Mouse (Mus musculus) cerebellum, adult 2 months (tissue): ENCODE results near the gene Aff1. TPM values are rescaled to one million over a fixed set of nuclear protein-coding genes. Genes with fewer than 3 reads are reported as not detected.

Experiments used
- DNase-seq, 2 experiments: peaks; one replicate each; pipeline ENCODE4 v3.0.0; 2021
- H3K27ac ChIP-seq: fragments of 200-500 bp; 2 replicates; pipeline ENCODE4 v1.5.1; 2012; ENCODE audit warnings: low read length, control low read depth, inconsistent platforms; ENCODE audit not compliant: insufficient read depth
- H3K27me3 ChIP-seq: fragments of 200-500 bp; 2 replicates; pipeline ENCODE4 v1.6.1; 2012; ENCODE audit warnings: inconsistent platforms, mild to moderate bottlenecking, low read length, moderate library complexity; ENCODE audit not compliant: control insufficient read depth, insufficient read depth
- H3K4me1 ChIP-seq: fragments of 200-500 bp; 2 replicates; pipeline ENCODE4 v1.6.1; 2011; ENCODE audit warnings: low read length; ENCODE audit not compliant: control insufficient read depth, insufficient read depth
- H3K4me3 ChIP-seq: fragments of 200-500 bp; replicated peaks from 2 replicates; pipeline ENCODE3; 2011; ENCODE audit warnings: mild to moderate bottlenecking, low read depth, low read length, control low read depth; ENCODE audit not compliant: insufficient read depth
- CTCF ChIP-seq: fragments of 200-500 bp; IDR thresholded peaks from 2 replicates; pipeline ENCODE4 v1.5.1; 2011; ENCODE audit warnings: low read depth, mild to moderate bottlenecking, control low read depth, low read length, moderate library complexity, borderline replicate concordance; ENCODE audit not compliant: insufficient read depth
- POLR2A ChIP-seq: fragments of 200-500 bp; IDR thresholded peaks from 2 replicates; pipeline ENCODE4 v1.6.1; 2011; ENCODE audit warnings: low read length, control low read depth, borderline replicate concordance; ENCODE audit not compliant: insufficient read depth
- WGBS: fragments of 180-500 bp; shearing (Covaris S2); methylation state at CpG from one replicate; pipeline ENCODE4 v1.1.7; 2018; 5-methylcytosine and 5-hydroxymethylcytosine counted together
- polyA plus RNA-seq: library from polyadenylated mRNA; depleted of rRNA; stranded (reverse); fragments of >200 nt; gene quantifications from 2 replicates; pipeline ENCODE4 v1.2.3, GENCODE M21; 2012

The Aff1 gene
- polyA plus RNA-seq, 1 experiment = 9.3 TPM

- WGBS = 53% methylated on average over 4 of the region's 4 CpGs
- TF ChIP-seq CTCF = peak; percentile 90
- TF ChIP-seq POLR2A = no peak
- Histone ChIP-seq H3K27me3 (no peaks in the 10 kb centered on the region), H3K27ac (no peak overlapping the region), H3K4me1 (no peaks in the 10 kb centered on the region), H3K4me3 (no peak overlapping the region)
- DNase-seq = peak; percentile 61 to 68
Observed at GRCm38 (mm10) chr5:103680381-103680780, 11.8 kb upstream of the Aff1 start.

GRCm38 (mm10) chr5:103681824-103682223 lies 10.3 kb upstream of the Aff1 start:
- H3K27me3 ChIP-seq = no peaks in the 10 kb centered on the region
- TF ChIP-seq POLR2A (no peak), CTCF (no peak)
- WGBS = 85% methylated on average over 3 of the region's 3 CpGs

GRCm38 (mm10) chr5:103689645-103690044 lies 2.5 kb upstream of the Aff1 start:
- 61% methylated on average over 5 of the region's 5 CpGs for WGBS
- no peak for DNase-seq
- H3K4me3 ChIP-seq = no peak overlapping the region
- H3K27me3 ChIP-seq = peaks cover 1% of the 10 kb centered on the region; the same call in 1 of the 2 replicates
- no peak overlapping the region for H3K27ac ChIP-seq
- TF ChIP-seq POLR2A (no peak), CTCF (no peak)
- H3K4me1 ChIP-seq = no peaks in the 10 kb centered on the region

More at GRCm38 (mm10) chr5:103681824-103682223, 10.3 kb upstream of the Aff1 start:
- Histone ChIP-seq H3K27ac (no peak overlapping the region), H3K4me1 (no peaks in the 10 kb centered on the region), H3K4me3 (no peak overlapping the region)
- DNase-seq = no peak

GRCm38 (mm10) chr5:103690190-103690589 lies 2.0 kb upstream of the Aff1 start:
- Histone ChIP-seq H3K27me3 (peaks cover 1% of the 10 kb centered on the region; the same call in 1 of the 2 replicates), H3K4me3 (no peak overlapping the region), H3K4me1 (no peaks in the 10 kb centered on the region), H3K27ac (no peak overlapping the region)
- DNase-seq = no peak
- 94% methylated on average over 8 of the region's 8 CpGs for WGBS
- TF ChIP-seq POLR2A (no peak), CTCF (no peak)

- Histone ChIP-seq H3K4me3 (no peak overlapping the region), H3K27ac (no peak overlapping the region), H3K27me3 (peaks cover 1% of the 10 kb centered on the region; the same call in 1 of the 2 replicates), H3K4me1 (no peaks in the 10 kb centered on the region)
- no peak for TF ChIP-seq CTCF
- no peak for TF ChIP-seq POLR2A
- DNase-seq = no peak
Observed at GRCm38 (mm10) chr5:103691171-103691570, 1.0 kb upstream of the Aff1 start.

- Histone ChIP-seq H3K27me3 (peaks cover 1% of the 10 kb centered on the region; the same call in 1 of the 2 replicates), H3K27ac (no peak overlapping the region), H3K4me1 (no peaks in the 10 kb centered on the region), H3K4me3 (peak overlapping the region; percentile 64)
- no peak for TF ChIP-seq CTCF
- no peak for TF ChIP-seq POLR2A
- DNase-seq = no peak
- under 1% methylated on average over 34 of the region's 34 CpGs for WGBS
Observed at GRCm38 (mm10) chr5:103692531-103693040, 412 bp downstream of the Aff1 start.

GRCm38 (mm10) chr5:103693041-103693641 lies 967 bp downstream of the Aff1 start:
- peak overlapping the region; percentile 64 for H3K4me3 ChIP-seq
- TF ChIP-seq POLR2A = no peak
- TF ChIP-seq CTCF = no peak
- no peak overlapping the region for H3K27ac ChIP-seq
- 1% methylated on average over 28 of the region's 28 CpGs for WGBS
- H3K4me1 ChIP-seq = no peaks in the 10 kb centered on the region
- DNase-seq = peak in 1 of 2 experiments; percentile 21
- peaks cover 1% of the 10 kb centered on the region; the same call in 1 of the 2 replicates for H3K27me3 ChIP-seq

- Histone ChIP-seq H3K27ac (no peak overlapping the region), H3K4me1 (no peaks in the 10 kb centered on the region), H3K27me3 (peaks cover 1% of the 10 kb centered on the region; the same call in 1 of the 2 replicates), H3K4me3 (no peak overlapping the region)
- 77% methylated on average over 6 of the region's 6 CpGs for WGBS
- no peak for TF ChIP-seq CTCF
- no peak for TF ChIP-seq POLR2A
- no peak for DNase-seq
Observed at GRCm38 (mm10) chr5:103694094-103694493, 1.9 kb downstream of the Aff1 start.
